In the genomic region with DNA sequence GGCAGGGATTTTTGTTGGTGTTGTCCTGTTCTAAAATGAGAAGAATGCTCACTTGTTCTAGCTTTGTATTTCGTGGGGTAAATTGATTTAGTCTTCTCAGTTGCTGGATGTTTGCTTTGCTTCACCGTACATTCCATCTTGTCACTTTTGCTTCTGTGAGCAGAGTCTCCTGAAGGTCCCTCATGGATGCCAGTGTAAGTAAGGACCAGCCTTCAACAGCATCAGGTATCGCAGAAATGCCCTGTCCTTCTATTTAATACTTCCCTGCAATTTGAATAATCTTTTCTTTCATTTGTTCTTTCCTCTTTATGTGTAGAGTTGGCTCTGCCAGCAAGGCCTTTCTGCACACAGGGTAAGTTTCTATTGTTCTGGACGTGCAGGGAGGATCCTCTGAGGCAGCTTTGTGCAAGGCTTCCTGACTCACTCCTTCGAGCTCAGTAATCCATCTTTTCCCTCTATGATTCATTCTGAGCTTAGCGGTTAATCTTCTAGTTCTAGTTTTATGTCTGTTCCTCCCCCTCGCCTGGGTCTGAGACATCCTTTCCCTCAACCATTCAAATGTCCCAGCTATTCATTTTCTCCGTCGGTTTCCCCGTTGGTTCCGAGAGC, we compare ENCODE assay signal across 21 mouse cellular contexts. TPM values are rescaled to one million over a fixed set of nuclear protein-coding genes. Genes with fewer than 3 reads are reported as not detected.
DNase-seq lines count a peak whose midpoint lies in the region; ATAC-seq and TF ChIP-seq lines count a peak whose summit lies in the region.
"Had no signal": no experiment of that assay in that cellular context is flagged by ENCODE, and none has a peak within 500 bp of the region (broad histone marks: within the 10 kb centered on the region; RNA-seq: fewer than 3 reads in every experiment).

No protein-coding gene starts in this region.

- H3K4me1 ChIP-seq in hindbrain, embryonic 10.5 days (replicated peaks) = peaks cover 22% of the 10 kb centered on the region
- no peaks in the 10 kb centered on the region for H3K4me1 ChIP-seq in hindbrain, postnatal 0 days (ENCODE audit: insufficient read depth, low read length)
- H3K4me1 ChIP-seq in embryonic fibroblast, embryonic 13.5 days (ENCODE audit: control insufficient read depth, insufficient read depth, low read length) = peaks cover 6% of the 10 kb centered on the region
- H3K4me1 ChIP-seq: heart, embryonic 15.5 days; intestine, embryonic 15.5 days had no signal

- no peak overlapping the region for H3K9ac ChIP-seq in hindbrain, postnatal 0 days (replicated peaks; ENCODE audit: low read length)
- H3K9ac ChIP-seq: heart, embryonic 15.5 days; intestine, embryonic 15.5 days; lung, embryonic 14.5 days; midbrain, embryonic 13.5 days had no signal

- TF ChIP-seq CTCF in hindbrain, postnatal 0 days (IDR thresholded peaks at IDR 0.05; ENCODE audit: low read depth) = no peak
- TF ChIP-seq CTCF in embryonic fibroblast, embryonic 13.5 days (IDR thresholded peaks at IDR 0.05; ENCODE audit: borderline replicate concordance, insufficient read depth, low read length) = no peak

- peak; percentile 69 to 86 for DNase-seq in adrenal gland, adult (ENCODE audit: inconsistent age in 2 of 2, low spot score in 1 of 2)
- no peak for DNase-seq in adrenal gland, postnatal 25 days
- no peak for DNase-seq in hindbrain, embryonic 10.5 days (ENCODE audit: low spot score)
- DNase-seq in hindbrain, postnatal 0 days (ENCODE audit: low spot score) = no peak
- DNase-seq in Muller cell, postnatal 12 days (ENCODE audit: inconsistent ontology term) = peak; percentile 47
- no peak for DNase-seq in lung, adult 18-20 months
- DNase-seq in liver = no peak
- DNase-seq: cerebellum, adult 2 months; heart, adult 18-20 months; left cerebral cortex, postnatal 4 days; lung, embryonic 14.5 days; right cerebral cortex, postnatal 4 days; thymus, postnatal 36 days had no signal

- peaks cover 15% of the 10 kb centered on the region; the same call in 1 of the 2 replicates for H3K27me3 ChIP-seq in hindbrain, embryonic 10.5 days (ENCODE audit: insufficient read depth, poor library complexity, severe bottlenecking)
- H3K27me3 ChIP-seq in hindbrain, postnatal 0 days (ENCODE audit: insufficient read depth, low read length) = no peaks in the 10 kb centered on the region
- H3K27me3 ChIP-seq: CH12.LX; heart, embryonic 15.5 days; intestine, embryonic 15.5 days had no signal

- no peak for TF ChIP-seq POLR2A in embryonic fibroblast, embryonic 13.5 days (IDR thresholded peaks at IDR 0.05; ENCODE audit: low read depth, low read length)

- no peak overlapping the region for H3K4me2 ChIP-seq in hindbrain, postnatal 0 days (ENCODE audit: low read depth, low read length)
- H3K4me2 ChIP-seq: heart, embryonic 15.5 days; intestine, embryonic 15.5 days; liver, embryonic 11.5 days; lung, embryonic 14.5 days; midbrain, embryonic 13.5 days had no signal

- ATAC-seq in hindbrain, postnatal 0 days = no peak
- ATAC-seq: forebrain, embryonic 16.5 days; intestine, embryonic 15.5 days; midbrain, embryonic 13.5 days had no signal

- no peak overlapping the region for H3K4me3 ChIP-seq in hindbrain, embryonic 10.5 days
- H3K4me3 ChIP-seq in hindbrain, postnatal 0 days (ENCODE audit: low read length) = no peak overlapping the region
- no peak overlapping the region for H3K4me3 ChIP-seq in embryonic fibroblast, embryonic 13.5 days (ENCODE audit: insufficient read depth, low read length)
- H3K4me3 ChIP-seq: heart, embryonic 15.5 days; intestine, embryonic 15.5 days; midbrain, embryonic 13.5 days had no signal

- no peaks in the 10 kb centered on the region for H3K9me3 ChIP-seq in hindbrain, embryonic 10.5 days
- H3K9me3 ChIP-seq in hindbrain, postnatal 0 days (ENCODE audit: low read length) = no peaks in the 10 kb centered on the region
- H3K9me3 ChIP-seq: heart, embryonic 15.5 days; intestine, embryonic 15.5 days; midbrain, embryonic 13.5 days had no signal

- no peaks in the 10 kb centered on the region for H3K36me3 ChIP-seq in hindbrain, embryonic 10.5 days
- H3K36me3 ChIP-seq in hindbrain, postnatal 0 days (ENCODE audit: insufficient read depth, low read length) = no peaks in the 10 kb centered on the region
- H3K36me3 ChIP-seq: heart, embryonic 15.5 days; intestine, embryonic 15.5 days; midbrain, embryonic 13.5 days had no signal

- H3K27ac ChIP-seq in hindbrain, embryonic 10.5 days = peak overlapping the region; percentile 60
- H3K27ac ChIP-seq in hindbrain, postnatal 0 days = no peak overlapping the region
- peak overlapping the region; percentile 93 for H3K27ac ChIP-seq in embryonic fibroblast, embryonic 13.5 days (ENCODE audit: insufficient read depth, low read length)
- H3K27ac ChIP-seq: heart, embryonic 15.5 days; intestine, embryonic 15.5 days; kidney, postnatal 0 days; midbrain, embryonic 13.5 days had no signal

- WGBS in hindbrain, embryonic 10.5 days = 52% methylated on average over 11 of the region's 11 CpGs
- WGBS in hindbrain, postnatal 0 days = 32% methylated on average over 11 of the region's 11 CpGs

RNA-seq across cellular contexts. Expression of gene Gm5148, which starts 55.7 kb away (rescaled TPM):
- total RNA-seq in adrenal gland, postnatal 25 days (2021) = 0.46 TPM in 1 of 2 replicates, not detected in the other
- 3.2 and 3.4 TPM in 2 replicates for polyA plus RNA-seq in hindbrain, embryonic 10.5 days (2016; fragmentation: Nextera tagmentation; extraction: Ambion mirVana)
- 8.7 and 10.5 TPM in 2 replicates for total RNA-seq in hindbrain, postnatal 0 days (2014; rRNA removed)
- polyA plus RNA-seq in hindbrain, postnatal 0 days (2015; fragmentation: Nextera tagmentation; extraction: Ambion mirVana) = 12.0 and 12.5 TPM in 2 replicates
- polyA plus RNA-seq in embryonic fibroblast, embryonic 13.5 days (2011; ENCODE audit: insufficient read length, low read depth, missing spikeins) = 0.55 and 1.4 TPM in 2 replicates
- total RNA-seq: heart, adult 18-20 months had no signal

Comparison
In these comparisons a context has a peak if more than half of its experiments do, and no peak if none do; other contexts are left out.
1. DNase-seq: peak in adrenal gland, adult (2 of 2) and Muller cell, postnatal 12 days (single experiment); none in adrenal gland, postnatal 25 days (single experiment), hindbrain, embryonic 10.5 days (single experiment), hindbrain, postnatal 0 days (single experiment), lung, adult 18-20 months (0 of 2) and liver (single experiment).